Mouse (Mus musculus) adrenal gland, postnatal 36 days (tissue): ENCODE data around the gene Mfsd4b1. TPM values are rescaled to one million over a fixed set of nuclear protein-coding genes. Genes with fewer than 3 reads are reported as not detected.

ENCODE experiments used
- DNase-seq, 2 experiments: peaks; one replicate each; pipeline ENCODE4 v3.0.0; 2021; ENCODE audit warnings: mixed read lengths in 1 of 2
- total RNA-seq, 2 experiments: library from RNA; stranded (reverse); gene quantifications; 2 replicates each; pipeline ENCODE4 v1.2.3; 2021

The Mfsd4b1 gene
- total RNA-seq, 2 experiments from 2014 or later: 2.7 to 4.4 TPM

DNA sequence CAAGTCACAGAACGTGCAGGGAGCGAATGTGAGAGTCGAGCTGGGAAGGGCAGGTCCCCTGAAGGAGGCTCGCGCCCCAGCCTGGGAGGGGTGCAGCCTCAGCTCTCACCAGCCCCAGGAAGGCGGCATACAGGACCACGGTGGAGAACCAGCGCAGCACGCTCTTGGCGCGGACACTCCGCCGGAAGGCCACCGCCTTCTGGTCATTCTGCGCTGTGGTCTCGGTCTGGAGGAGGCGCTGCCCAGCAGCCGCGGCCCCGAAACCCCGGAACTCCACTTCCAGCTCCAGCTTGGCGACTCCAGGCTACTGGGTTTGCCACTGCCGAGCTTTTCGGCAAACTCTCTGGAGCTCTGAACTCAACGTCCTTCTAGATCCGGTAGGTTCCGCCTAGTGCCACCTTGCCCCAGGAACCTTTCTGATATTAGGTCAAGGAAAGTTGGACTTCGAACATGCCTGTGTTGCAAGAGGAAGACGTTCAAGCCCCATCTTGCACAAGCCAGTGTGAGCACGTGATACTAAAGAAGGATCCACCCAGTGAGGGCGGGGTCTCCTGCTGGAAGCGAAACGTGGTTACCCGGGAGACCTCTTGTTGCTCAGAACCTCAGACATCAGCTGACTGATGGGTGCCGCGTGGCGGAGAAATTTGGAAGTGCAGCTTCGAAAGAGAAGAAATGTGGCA is 65.2 kb downstream of the Mfsd4b1 start, which contains the start of gene Mfsd4b3:
Mfsd4b3 (minus strand) TSS at position 393 of the 680 bp plus-strand sequence.
- peak; percentile 96 for DNase-seq

DNA sequence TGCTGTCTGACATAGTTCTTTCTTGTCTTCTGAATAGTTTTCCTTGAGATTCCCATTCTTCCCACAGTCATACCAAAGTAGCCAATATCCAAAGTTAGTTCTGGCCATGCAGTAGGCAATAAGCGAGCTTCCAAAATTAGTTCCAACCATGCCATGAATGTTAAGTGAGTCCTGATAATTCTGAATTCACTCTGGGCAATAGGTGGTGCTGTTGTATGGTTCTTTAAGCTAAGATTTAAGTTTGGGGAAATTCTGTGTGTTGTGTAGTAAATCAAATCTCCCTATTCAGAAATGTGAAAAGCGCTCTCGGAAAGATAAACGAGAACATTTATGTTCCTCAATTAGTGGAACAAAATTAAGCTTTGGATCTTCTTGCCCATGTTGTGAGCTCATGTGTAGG is 66.8 kb downstream of the Mfsd4b1 start:
- no peak for DNase-seq

DNA sequence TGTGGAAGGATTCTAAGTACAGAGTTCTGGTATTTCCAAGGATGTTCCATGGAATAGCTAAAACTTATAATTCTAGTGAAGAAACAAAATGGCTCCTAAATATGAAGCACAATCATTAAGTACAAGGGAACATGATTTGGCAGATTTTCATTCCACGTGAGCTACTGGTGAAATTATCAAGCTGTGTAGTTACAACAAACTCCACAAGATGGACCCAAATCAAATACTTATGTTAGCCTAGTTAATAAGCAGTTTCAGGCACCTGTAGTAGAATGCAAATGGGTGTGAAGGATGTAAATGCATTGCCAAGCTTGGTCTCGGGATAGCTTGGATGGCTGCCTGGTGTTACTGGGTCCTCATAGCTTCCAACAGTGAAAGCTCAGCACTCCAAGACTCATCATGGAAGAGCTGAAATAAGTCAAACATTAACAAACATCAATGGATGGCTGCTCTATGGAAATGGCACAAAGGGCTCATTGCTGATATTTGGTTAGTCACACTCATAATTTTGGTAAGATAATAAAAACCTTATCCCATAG is 68.7 kb downstream of the Mfsd4b1 start:
- no peak for DNase-seq

DNA sequence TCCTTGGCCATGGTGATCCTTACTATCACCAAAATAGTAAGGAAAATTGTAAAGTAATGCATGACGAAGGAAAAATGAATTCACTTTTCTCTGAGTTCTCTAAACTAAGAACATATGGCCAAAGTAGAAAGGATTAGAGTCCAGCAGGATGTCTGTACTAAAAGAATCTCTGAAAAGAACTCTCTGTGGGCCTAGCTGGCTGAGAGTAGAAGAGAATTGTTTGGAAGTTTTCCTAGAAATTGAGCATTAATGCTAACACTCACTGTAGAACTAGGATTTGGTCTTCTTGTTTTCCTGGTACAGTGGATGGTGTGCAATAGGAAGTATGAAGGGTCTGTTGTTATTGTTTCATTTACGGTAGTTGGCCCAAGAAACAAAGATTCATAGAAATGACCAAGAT is 69.9 kb downstream of the Mfsd4b1 start:
- DNase-seq: no peak

Other genes starting within 250 kb of the Mfsd4b1 start
- 10 to 100 TPM in 1 of 2 experiments, 1 to 10 TPM in 1; 5.8 to 11.8 TPM for gene Mfsd4b4, start 126.0 kb downstream of the Mfsd4b1 start, total RNA-seq
- under 1 TPM; 0.33 to 0.63 TPM for gene Mfsd4b2, start 98.3 kb downstream of the Mfsd4b1 start, total RNA-seq
- gene Mfsd4b3, start 65.1 kb downstream of the Mfsd4b1 start, total RNA-seq: 1 to 10 TPM; 2.8 to 9.5 TPM
- gene Mfsd4b5, start 38.6 kb downstream of the Mfsd4b1 start, total RNA-seq: under 1 TPM; 0.60 to 0.76 TPM
- 10 to 100 TPM; 21.8 to 22.5 TPM for gene Slc16a10, start 117.0 kb upstream of the Mfsd4b1 start, total RNA-seq
- gene Rpf2, start 221.8 kb upstream of the Mfsd4b1 start, total RNA-seq: 10 to 100 TPM; 28.7 to 29.3 TPM
- gene Gtf3c6, start 232.8 kb upstream of the Mfsd4b1 start, total RNA-seq: 10 to 100 TPM; 43.4 to 45.0 TPM